Mouse (Mus musculus): ENCODE measurements around the gene Crocc2.
"Not testable (repeated sequence)": the region's sequence is repeated elsewhere in the genome, so short reads cannot be mapped to it uniquely, and the experiment has no call there.

The Crocc2 gene

DNA sequence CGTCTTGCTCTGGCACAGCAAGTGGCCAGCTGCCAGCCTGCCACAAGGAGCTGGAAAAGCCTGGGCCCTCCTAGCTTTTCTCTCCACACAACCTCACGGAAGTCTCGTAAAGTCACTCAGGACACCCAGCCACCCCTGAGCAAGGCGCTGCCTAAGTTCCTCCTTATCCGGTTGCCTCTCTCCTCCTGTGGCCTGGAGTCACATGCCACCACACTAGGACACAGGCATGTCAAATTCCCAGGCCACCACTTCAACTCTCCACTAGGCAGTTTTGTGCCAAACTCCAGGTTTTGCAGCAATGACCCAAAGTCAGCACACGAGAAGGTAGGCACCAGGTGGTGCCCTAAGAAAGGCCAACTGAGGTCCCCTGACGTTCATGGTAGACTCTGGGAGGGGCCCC is 5.9 kb upstream of the Crocc2 start:
- DNase-seq, result no peak

- no peak for DNase-seq
Observed at GRCm38 (mm10) chr1:93165447-93165846, 3.1 kb upstream of the Crocc2 start.

GRCm38 (mm10) chr1:93166346-93167079 is 2.0 kb upstream of the Crocc2 start:
- DNase-seq, result no peak

DNA sequence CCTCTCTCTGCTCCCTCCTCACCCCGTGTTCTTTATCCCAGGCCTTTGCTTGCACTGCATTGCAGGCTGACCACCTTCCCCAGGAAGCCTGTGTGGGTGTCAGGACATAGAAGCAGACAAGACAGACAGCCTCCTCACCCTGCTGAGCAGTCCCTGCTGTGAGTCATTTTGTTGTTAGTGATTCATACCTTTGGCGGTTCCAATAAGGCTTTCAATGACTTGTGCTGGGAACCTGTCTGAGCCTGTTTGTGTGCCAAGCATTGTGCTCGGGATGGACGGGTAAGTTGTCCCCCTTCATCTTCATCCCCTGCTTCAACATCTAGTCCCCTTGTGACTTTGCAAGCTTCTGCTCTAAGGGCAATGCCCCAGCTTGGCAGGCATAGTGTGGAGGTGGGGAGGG is 5.1 kb downstream of the Crocc2 start:
- no peak for DNase-seq

DNA sequence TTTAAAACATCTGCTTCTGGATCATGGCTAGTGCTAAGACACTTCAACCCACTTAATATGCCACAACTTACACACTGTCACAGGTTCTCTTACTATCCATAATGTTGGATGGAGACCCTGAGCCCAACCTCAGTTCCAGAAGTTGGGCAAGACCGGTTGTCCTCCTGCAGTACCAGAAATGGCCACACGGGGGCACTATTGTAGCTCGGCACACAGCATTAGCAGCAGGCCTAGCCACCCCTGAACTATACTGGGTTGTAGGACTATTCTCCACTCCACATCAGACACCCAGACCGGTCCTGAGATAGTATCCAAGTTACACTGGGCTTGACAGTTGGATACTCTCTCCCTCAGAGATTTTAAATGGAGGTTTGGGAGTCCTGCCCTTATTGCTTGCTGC is 5.9 kb downstream of the Crocc2 start:
- DNase-seq, result peak; percentile 43

- no peak for DNase-seq
Observed at GRCm38 (mm10) chr1:93175849-93176248, 7.3 kb downstream of the Crocc2 start.

DNA sequence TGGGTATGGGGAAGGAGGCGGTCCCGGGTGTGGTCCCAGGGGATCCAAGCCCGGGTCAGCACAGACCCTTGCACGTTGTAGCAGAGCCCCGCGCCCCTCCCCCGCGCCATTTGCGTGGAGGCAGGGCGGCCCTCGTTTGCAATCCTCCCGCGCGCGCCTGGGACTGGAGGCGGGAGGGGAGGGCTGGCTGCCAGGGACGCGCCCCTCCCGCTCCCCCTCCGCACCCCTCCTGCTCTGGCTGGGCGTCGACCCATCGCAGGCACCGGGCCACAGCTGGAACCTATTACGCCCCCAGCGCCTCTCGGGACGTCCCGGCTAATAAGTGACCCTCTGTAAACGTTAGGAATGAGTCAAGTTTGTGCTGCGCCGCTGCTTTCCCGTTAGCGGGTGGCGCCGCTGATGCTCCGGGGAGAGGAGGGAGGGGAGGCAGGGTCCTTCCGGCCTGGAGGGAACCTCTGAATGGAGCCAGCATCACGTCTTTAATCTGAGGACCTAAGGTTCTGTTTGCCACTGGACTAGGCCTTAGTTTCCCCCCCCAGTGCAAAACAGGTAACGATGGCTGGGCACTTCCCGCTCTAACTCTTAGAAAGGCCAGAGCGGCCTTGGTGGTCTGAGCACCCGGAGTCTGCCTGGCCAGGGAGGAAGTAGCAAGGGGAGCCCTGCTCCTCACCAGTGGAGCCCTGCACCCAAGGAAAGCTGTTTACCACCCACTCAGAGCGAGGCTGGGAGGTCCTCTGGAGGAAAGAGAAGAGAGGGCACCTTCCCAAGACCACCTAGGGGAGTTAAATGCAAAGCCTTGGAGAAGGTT is 8.2 kb downstream of the Crocc2 start:
- peak; percentile 23 for DNase-seq

- no peak for DNase-seq
Observed at GRCm38 (mm10) chr1:93182281-93182680, 13.8 kb downstream of the Crocc2 start.

- no peak for DNase-seq
Observed at GRCm38 (mm10) chr1:93184071-93184828, 15.7 kb downstream of the Crocc2 start.

- no peak for DNase-seq
Observed at GRCm38 (mm10) chr1:93190726-93191305, 22.3 kb downstream of the Crocc2 start.

GRCm38 (mm10) chr1:93194961-93195360 is 26.4 kb downstream of the Crocc2 start:
- DNase-seq, result no peak

- DNase-seq, result not testable (repeated sequence)
Observed at GRCm38 (mm10) chr1:93197454-93197853, 28.9 kb downstream of the Crocc2 start.

GRCm38 (mm10) chr1:93197916-93198315 is 29.4 kb downstream of the Crocc2 start:
- DNase-seq, result no peak

GRCm38 (mm10) chr1:93206277-93206970 is 37.9 kb downstream of the Crocc2 start:
- DNase-seq, result no peak

DNA sequence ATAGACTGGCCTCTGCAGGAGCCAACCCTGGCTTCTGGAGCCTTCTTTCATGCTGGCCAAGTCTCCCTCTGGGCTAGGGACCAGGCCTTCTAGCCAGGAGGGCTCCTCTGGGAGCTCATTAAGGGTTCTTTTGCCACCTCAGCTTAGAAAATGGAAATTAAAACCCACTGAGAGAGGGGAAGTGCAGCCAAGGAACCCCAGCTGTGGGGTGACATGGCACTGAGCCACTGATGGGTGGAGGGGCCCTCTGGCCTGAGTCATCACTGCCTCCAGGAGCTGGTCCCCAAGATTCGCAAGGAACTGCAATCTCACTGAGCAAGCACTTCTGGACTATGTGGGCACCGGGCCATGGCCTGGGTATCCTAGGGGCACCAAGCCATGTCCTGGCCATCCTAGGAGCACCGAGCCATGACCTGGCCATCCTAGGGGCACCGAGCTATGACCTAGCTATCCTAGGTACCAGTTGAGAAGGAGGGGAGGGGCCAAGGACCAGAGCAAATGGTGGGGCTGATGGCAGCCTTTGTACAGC is 39.1 kb downstream of the Crocc2 start:
- DNase-seq, result peak; percentile 29

- DNase-seq, result peak; percentile 70
Observed at GRCm38 (mm10) chr1:93210213-93210641, 41.7 kb downstream of the Crocc2 start.

DNA sequence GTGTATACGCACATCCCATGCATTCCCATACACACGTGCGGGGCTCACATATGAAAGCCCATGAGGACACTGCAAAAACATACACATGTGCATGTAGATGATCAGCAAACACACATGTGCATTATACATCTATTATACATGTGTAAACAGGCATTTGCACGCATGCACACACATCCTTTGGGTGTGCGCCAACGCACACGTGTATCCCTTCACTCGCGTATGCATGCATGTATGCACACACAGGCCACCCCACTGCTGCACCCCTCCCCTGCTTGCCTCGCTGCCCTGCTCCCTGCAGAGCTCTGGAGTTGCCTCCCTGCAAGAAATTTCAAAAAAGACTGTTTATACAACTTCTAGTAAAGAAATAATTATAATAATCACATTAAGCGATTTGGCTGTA is 42.5 kb downstream of the Crocc2 start:
- no peak for DNase-seq

DNA sequence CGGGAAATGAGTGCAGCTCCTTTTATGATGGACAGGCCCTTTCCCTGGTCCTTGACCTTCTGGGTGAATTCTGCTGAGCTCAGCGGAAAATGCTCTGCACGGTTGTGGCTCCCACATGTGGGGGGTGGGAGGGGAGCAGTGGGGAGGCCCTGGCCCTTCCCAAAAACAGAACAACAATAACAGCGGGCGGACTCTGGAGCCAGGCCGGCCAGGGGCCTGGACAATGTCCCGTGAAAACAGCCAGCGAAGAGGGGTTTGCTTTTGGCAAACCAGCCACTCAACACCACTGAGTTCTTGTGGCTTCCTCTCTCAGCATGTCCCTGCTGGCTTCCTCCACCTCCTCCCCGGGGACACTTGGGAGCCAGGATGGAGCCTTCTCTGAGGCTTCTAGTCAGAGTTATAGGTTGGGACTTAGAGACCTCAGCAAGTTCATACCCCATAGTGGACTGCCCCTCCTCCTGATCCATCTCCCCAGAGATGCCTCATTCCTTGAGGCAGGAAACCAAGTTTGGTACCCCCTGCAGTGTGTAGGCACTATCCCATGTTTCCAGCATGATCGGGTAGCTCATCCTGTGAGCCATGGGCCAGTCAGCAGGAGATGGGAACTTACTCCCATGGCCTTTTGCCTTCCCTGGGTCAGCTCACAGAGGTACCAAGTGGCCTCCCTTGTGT is 43.2 kb downstream of the Crocc2 start:
- DNase-seq, result peak; percentile 48

DNA sequence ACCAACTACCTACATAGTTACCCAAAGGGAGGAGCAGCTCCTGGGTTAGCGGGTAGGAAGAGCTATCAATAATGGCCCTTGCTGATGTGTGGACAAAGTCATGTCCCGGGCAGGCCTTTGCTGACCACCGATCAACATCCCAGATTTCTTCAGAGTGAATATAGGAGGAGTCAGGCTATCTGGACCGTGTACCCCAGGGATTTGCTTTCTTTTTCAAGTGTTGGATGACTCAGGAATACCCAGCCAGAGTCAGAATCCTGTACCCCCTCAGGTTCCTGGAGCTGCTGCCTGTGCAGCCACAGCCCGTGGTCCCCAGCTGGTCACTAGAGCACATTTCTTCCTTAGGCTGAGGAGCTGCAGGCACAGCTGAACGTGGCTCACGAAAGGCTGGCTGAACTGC is 43.9 kb downstream of the Crocc2 start:
- no peak for DNase-seq

DNA sequence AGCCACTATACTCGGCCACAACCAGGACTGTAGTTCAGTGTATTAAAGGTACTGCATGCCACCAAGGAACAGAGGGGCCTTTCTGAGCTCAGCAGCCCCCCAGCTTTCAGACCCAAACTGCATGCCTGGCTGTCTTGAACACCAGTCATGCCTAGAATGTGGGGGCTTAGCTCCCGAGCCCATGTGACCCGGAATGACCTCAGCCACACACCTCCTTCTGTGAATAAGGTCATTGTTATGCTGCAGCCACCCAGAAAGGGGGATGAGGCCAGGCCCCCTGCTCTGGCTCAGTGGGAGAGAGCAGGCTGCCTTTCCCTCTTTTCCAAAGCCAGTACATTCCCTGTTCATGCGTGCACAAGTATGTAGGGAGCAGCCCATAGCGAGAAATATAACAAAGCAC is 46.1 kb downstream of the Crocc2 start:
- no peak for DNase-seq

DNA sequence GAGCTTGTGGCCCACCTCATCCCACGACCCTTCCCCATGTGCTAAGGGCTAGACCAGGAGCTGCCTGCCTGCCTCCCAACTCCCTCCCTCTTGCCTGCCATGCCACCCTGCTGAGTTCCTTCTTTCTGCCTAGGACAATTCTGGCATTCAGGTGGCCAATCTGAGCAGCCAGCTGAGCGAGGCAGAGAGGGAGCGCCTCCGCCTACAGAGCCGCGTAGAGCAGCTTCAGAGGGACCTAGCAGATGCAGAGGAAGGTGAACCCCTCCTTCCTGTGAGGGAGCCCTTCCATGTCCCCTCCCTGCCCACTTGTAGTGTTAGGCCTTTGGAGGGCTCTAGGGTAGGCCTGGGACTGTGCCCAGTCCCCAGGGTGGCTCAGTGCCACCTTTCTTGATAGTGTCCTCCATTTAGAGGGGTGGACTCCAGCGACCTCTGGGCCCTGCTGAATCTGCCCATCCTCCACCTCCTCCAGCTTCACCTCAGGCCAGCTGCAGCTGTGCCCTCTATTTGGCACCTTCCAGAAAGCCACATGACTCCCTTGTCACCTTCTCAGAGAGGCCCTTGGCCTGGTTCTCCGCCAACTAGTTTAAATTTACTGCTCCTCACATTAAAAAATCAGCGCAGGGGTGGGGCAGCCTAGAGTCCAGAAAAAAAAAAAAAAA is 48.4 kb downstream of the Crocc2 start:
- peak; percentile 76 for DNase-seq

All from kidney, adult 11 months (tissue).